Mouse (Mus musculus): Measurements from ENCODE around the gene A630095N17Rik. TPM values are rescaled to one million over a fixed set of nuclear protein-coding genes. Genes with fewer than 3 reads are reported as not detected.

The A630095N17Rik gene
- total and polyA plus RNA-seq, 2 experiments from 2014 or later: 0.34 TPM; not detected in 1

- 90% methylated on average over 9 of the region's 9 CpGs for WGBS
- ATAC-seq: no peak
- Histone ChIP-seq H3K4me3 (ENCODE audit: low read depth, low read length) (no peak overlapping the region), H3K36me3 (ENCODE audit: insufficient read depth) (peaks cover 38% of the 10 kb centered on the region), H3K9ac (no peak overlapping the region), H3K4me2 (ENCODE audit: low read depth) (no peak overlapping the region), H3K9me3 (ENCODE audit: low read length) (no peaks in the 10 kb centered on the region), H3K27me3 (ENCODE audit: insufficient read depth, low read length) (peaks cover 12% of the 10 kb centered on the region), H3K27ac (ENCODE audit: low read depth, low read length) (no peak overlapping the region), H3K4me1 (ENCODE audit: insufficient read depth) (peaks cover 13% of the 10 kb centered on the region)
- TF ChIP-seq CTCF (IDR thresholded peaks at IDR 0.05; ENCODE audit: low read depth): no peak
- no peak for DNase-seq
Measured at GRCm38 (mm10) chr1:75215785-75216184, 16.1 kb downstream of the A630095N17Rik start.

GRCm38 (mm10) chr1:75214886-75215285 is 17.0 kb downstream of the A630095N17Rik start:
- Histone ChIP-seq H3K27ac (ENCODE audit: low read depth, low read length) (no peak overlapping the region), H3K27me3 (ENCODE audit: insufficient read depth, low read length) (peaks cover 3% of the 10 kb centered on the region; the same call in 1 of the 2 replicates), H3K36me3 (ENCODE audit: insufficient read depth) (peaks cover 38% of the 10 kb centered on the region), H3K4me3 (ENCODE audit: low read depth, low read length) (no peak overlapping the region), H3K4me2 (ENCODE audit: low read depth) (no peak overlapping the region), H3K9me3 (ENCODE audit: low read length) (no peaks in the 10 kb centered on the region), H3K9ac (no peak overlapping the region), H3K4me1 (ENCODE audit: insufficient read depth) (peaks cover 13% of the 10 kb centered on the region)
- WGBS: 61% methylated on average over 5 of the region's 5 CpGs
- no peak for TF ChIP-seq CTCF (IDR thresholded peaks at IDR 0.05; ENCODE audit: low read depth)
- ATAC-seq: no peak
- DNase-seq: no peak

- Histone ChIP-seq H3K4me1 (ENCODE audit: insufficient read depth) (peaks cover 16% of the 10 kb centered on the region), H3K27ac (ENCODE audit: low read depth, low read length) (no peak overlapping the region), H3K36me3 (ENCODE audit: insufficient read depth) (peaks cover 38% of the 10 kb centered on the region), H3K9ac (no peak overlapping the region), H3K4me3 (ENCODE audit: low read depth, low read length) (no peak overlapping the region), H3K4me2 (ENCODE audit: low read depth) (no peak overlapping the region), H3K27me3 (ENCODE audit: insufficient read depth, low read length) (no peaks in the 10 kb centered on the region), H3K9me3 (ENCODE audit: low read length) (no peaks in the 10 kb centered on the region)
- DNase-seq (no peak), ATAC-seq (no peak)
- no peak for TF ChIP-seq CTCF (IDR thresholded peaks at IDR 0.05; ENCODE audit: low read depth)
- 78% methylated on average over 2 of the region's 2 CpGs for WGBS
Measured at GRCm38 (mm10) chr1:75214442-75214841, 17.5 kb downstream of the A630095N17Rik start.

GRCm38 (mm10) chr1:75213096-75213495 is 18.8 kb downstream of the A630095N17Rik start:
- Histone ChIP-seq H3K27me3 (ENCODE audit: insufficient read depth, low read length) (no peaks in the 10 kb centered on the region), H3K4me3 (ENCODE audit: low read depth, low read length) (no peak overlapping the region), H3K9ac (no peak overlapping the region), H3K4me1 (ENCODE audit: insufficient read depth) (peaks cover 18% of the 10 kb centered on the region; the same call in 1 of the 2 replicates), H3K9me3 (ENCODE audit: low read length) (no peaks in the 10 kb centered on the region), H3K36me3 (ENCODE audit: insufficient read depth) (peaks cover 38% of the 10 kb centered on the region), H3K27ac (ENCODE audit: low read depth, low read length) (no peak overlapping the region), H3K4me2 (ENCODE audit: low read depth) (no peak overlapping the region)
- WGBS: 95% methylated on average over 7 of the region's 7 CpGs
- DNase-seq: no peak
- ATAC-seq: no peak
- TF ChIP-seq CTCF (IDR thresholded peaks at IDR 0.05; ENCODE audit: low read depth): no peak

GRCm38 (mm10) chr1:75212542-75212941 is 19.4 kb downstream of the A630095N17Rik start:
- Histone ChIP-seq H3K36me3 (ENCODE audit: insufficient read depth) (peaks cover 38% of the 10 kb centered on the region), H3K4me3 (ENCODE audit: low read depth, low read length) (no peak overlapping the region), H3K4me2 (ENCODE audit: low read depth) (no peak overlapping the region), H3K27me3 (ENCODE audit: insufficient read depth, low read length) (no peaks in the 10 kb centered on the region), H3K9ac (no peak overlapping the region), H3K27ac (ENCODE audit: low read depth, low read length) (no peak overlapping the region), H3K9me3 (ENCODE audit: low read length) (no peaks in the 10 kb centered on the region), H3K4me1 (ENCODE audit: insufficient read depth) (peaks cover 18% of the 10 kb centered on the region; the same call in 1 of the 2 replicates)
- DNase-seq: no peak
- 88% methylated on average over 4 of the region's 4 CpGs for WGBS
- no peak for TF ChIP-seq CTCF (IDR thresholded peaks at IDR 0.05; ENCODE audit: low read depth)
- ATAC-seq: no peak

GRCm38 (mm10) chr1:75211141-75211708 is 20.7 kb downstream of the A630095N17Rik start:
- 16% methylated on average over 17 of the region's 17 CpGs for WGBS
- ATAC-seq: no peak; the same call in 1 of the 2 replicates
- H3K27me3 ChIP-seq (ENCODE audit: insufficient read depth, low read length): no peaks in the 10 kb centered on the region

More at GRCm38 (mm10) chr1:75211141-75211708, 20.7 kb downstream of the A630095N17Rik start:
- H3K4me3 ChIP-seq (ENCODE audit: low read depth, low read length): peak overlapping the region; percentile 84
- peaks cover 18% of the 10 kb centered on the region; the same call in 1 of the 2 replicates for H3K4me1 ChIP-seq (ENCODE audit: insufficient read depth)
- TF ChIP-seq CTCF (IDR thresholded peaks at IDR 0.05; ENCODE audit: low read depth): no peak
- peak overlapping the region; percentile 74 for H3K4me2 ChIP-seq (ENCODE audit: low read depth)
- peak overlapping the region; percentile 62; the same call in 1 of the 2 replicates for H3K27ac ChIP-seq (ENCODE audit: low read depth, low read length)
- H3K9me3 ChIP-seq (ENCODE audit: low read length): no peaks in the 10 kb centered on the region
- no peak for DNase-seq
- H3K9ac ChIP-seq: peak overlapping the region; percentile 89
- H3K36me3 ChIP-seq (ENCODE audit: insufficient read depth): peaks cover 38% of the 10 kb centered on the region

All from forebrain, postnatal 0 days (tissue).